Comparison of ENCODE assay signal across 8 mouse cellular contexts in the genomic region with DNA sequence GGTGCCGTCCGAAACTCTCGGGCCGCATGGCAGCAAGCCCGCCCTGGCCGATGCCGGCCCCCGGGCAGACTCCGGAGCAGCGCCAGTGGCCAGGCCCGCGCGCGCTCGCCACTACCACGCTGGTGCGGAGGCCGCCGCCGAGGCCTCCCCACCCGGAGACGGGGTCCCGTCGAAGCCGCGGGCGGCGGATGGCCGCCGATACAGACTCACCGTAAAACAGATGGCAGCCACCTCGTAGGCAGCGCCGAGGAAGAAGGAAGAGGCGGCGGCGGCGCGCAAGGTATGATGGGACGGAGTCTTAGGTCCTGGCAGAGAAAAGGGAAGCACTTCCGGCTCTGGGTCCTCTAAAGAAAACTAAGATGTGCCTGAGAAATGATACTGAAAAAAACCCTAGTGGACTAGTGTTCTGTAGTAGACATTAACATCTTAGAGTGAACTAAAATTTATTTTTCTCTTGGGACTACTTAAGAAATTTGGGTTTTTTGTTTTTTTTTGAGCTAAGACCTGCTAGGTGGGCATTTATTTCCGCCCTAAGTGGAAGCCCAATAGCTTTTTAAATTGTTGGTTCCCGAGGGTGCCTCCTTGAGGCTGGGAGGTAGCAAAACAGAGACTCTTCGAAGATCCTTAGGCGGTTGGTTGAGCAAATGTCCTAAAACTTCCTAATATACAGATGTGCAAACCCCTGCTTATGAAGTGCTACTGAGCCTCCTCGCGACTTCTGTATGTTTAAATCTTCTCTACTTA. TPM values are rescaled to one million over a fixed set of nuclear protein-coding genes. Genes with fewer than 3 reads are reported as not detected.
DNase-seq lines count a peak whose midpoint lies in the region; ATAC-seq and TF ChIP-seq lines count a peak whose summit lies in the region.

Rpl32 (minus strand) TSS at position 260 of the 744 bp plus-strand sequence.

- ATAC-seq in forebrain, embryonic 12.5 days (ENCODE audit: low FRiP score), result peak; percentile 88
- peak; percentile 85 for ATAC-seq in heart, postnatal 0 days (ENCODE audit: insufficient read depth, low read depth)
- ATAC-seq in liver, embryonic 16.5 days (ENCODE audit: low read depth), result peak; percentile 83
- ATAC-seq in neural tube, embryonic 13.5 days (ENCODE audit: low read depth), result peak; percentile 88

- H3K4me2 ChIP-seq in forebrain, embryonic 12.5 days, result peak within 1 kb of the TSS; percentile 82
- peak within 1 kb of the TSS; percentile 80 for H3K4me2 ChIP-seq in heart, postnatal 0 days (ENCODE audit: low read depth, low read length)
- H3K4me2 ChIP-seq in liver, embryonic 16.5 days (ENCODE audit: low read depth, low read length), result peak within 1 kb of the TSS; percentile 82
- peak within 1 kb of the TSS; percentile 88 for H3K4me2 ChIP-seq in neural tube, embryonic 13.5 days

- DNase-seq in c-Kit-positive CD71-positive TER-119-positive erythroid progenitor cells, embryonic 14.5 days (ENCODE audit: low spot score), result peak; percentile 90
- DNase-seq in heart, postnatal 0 days (ENCODE audit: low spot score), result peak; percentile 91
- peak; percentile 89 to 93 for DNase-seq in kidney, postnatal 4 days

- WGBS in forebrain, embryonic 12.5 days, result under 1% methylated on average over 47 of the region's 47 CpGs
- WGBS in heart, postnatal 0 days, result under 1% methylated on average over 47 of the region's 47 CpGs
- WGBS in liver, embryonic 16.5 days (ENCODE audit: insufficient replicate concordance), result under 1% methylated on average over 47 of the region's 47 CpGs
- under 1% methylated on average over 47 of the region's 47 CpGs for WGBS in neural tube, embryonic 13.5 days

- peaks cover 61% of the 10 kb centered on the region for H3K4me1 ChIP-seq in E14TG2a.4 (replicated peaks; ENCODE audit: low read depth, low read length)
- peaks cover 23% of the 10 kb centered on the region for H3K4me1 ChIP-seq in forebrain, embryonic 12.5 days
- H3K4me1 ChIP-seq in heart, postnatal 0 days (ENCODE audit: control insufficient read depth, insufficient read depth), result peaks cover 18% of the 10 kb centered on the region
- H3K4me1 ChIP-seq in liver, embryonic 16.5 days (ENCODE audit: control insufficient read depth, low read depth, low read length), result peaks cover 24% of the 10 kb centered on the region
- peaks cover 25% of the 10 kb centered on the region for H3K4me1 ChIP-seq in neural tube, embryonic 13.5 days (replicated peaks)
- H3K4me1 ChIP-seq in testis, adult 2 months (ENCODE audit: control insufficient read depth, insufficient read depth, low read length), result peaks cover 2% of the 10 kb centered on the region

- no peaks in the 10 kb centered on the region for H3K27me3 ChIP-seq in E14TG2a.4 (ENCODE audit: insufficient read depth, low read length)
- no peaks in the 10 kb centered on the region for H3K27me3 ChIP-seq in forebrain, embryonic 12.5 days
- H3K27me3 ChIP-seq in heart, postnatal 0 days (ENCODE audit: control insufficient read depth, insufficient read depth, low read length), result no peaks in the 10 kb centered on the region
- no peaks in the 10 kb centered on the region for H3K27me3 ChIP-seq in liver, embryonic 16.5 days (ENCODE audit: control insufficient read depth, insufficient read depth, low read depth, low read length)
- H3K27me3 ChIP-seq in neural tube, embryonic 13.5 days, result no peaks in the 10 kb centered on the region
- no peaks in the 10 kb centered on the region for H3K27me3 ChIP-seq in testis, adult 2 months (ENCODE audit: control insufficient read depth, insufficient read depth, low read length)

- peak; percentile 93 for TF ChIP-seq POLR2A in testis, adult 2 months (IDR thresholded peaks at IDR 0.05; ENCODE audit: control insufficient read depth, low read depth, low read length)

- TF ChIP-seq CTCF in E14TG2a.4 (conservative IDR thresholded peaks at IDR 0.05; ENCODE audit: low read length), result peak; percentile 32; the same call in 1 of the 2 replicates
- TF ChIP-seq CTCF in heart, postnatal 0 days (IDR thresholded peaks at IDR 0.05; ENCODE audit: low read depth), result peak; percentile 50
- no peak for TF ChIP-seq CTCF in testis, adult 2 months (IDR thresholded peaks at IDR 0.05; ENCODE audit: control insufficient read depth, insufficient read depth, insufficient replicate concordance, low read depth, low read length)

- peaks cover 53% of the 10 kb centered on the region for H3K36me3 ChIP-seq in E14TG2a.4 (ENCODE audit: insufficient read depth, low read length)
- H3K36me3 ChIP-seq in forebrain, embryonic 12.5 days (replicated peaks), result peaks cover 39% of the 10 kb centered on the region
- peaks cover 39% of the 10 kb centered on the region for H3K36me3 ChIP-seq in heart, postnatal 0 days (replicated peaks; ENCODE audit: control insufficient read depth, insufficient read depth, low read length)
- H3K36me3 ChIP-seq in liver, embryonic 16.5 days (ENCODE audit: control insufficient read depth, insufficient read depth), result peaks cover 29% of the 10 kb centered on the region
- peaks cover 38% of the 10 kb centered on the region for H3K36me3 ChIP-seq in neural tube, embryonic 13.5 days
- no peaks in the 10 kb centered on the region; the same call in 1 of the 2 replicates for H3K36me3 ChIP-seq in testis, adult 2 months (ENCODE audit: control insufficient read depth, insufficient read depth, low read length)

- no peaks in the 10 kb centered on the region for H3K9me3 ChIP-seq in E14TG2a.4 (ENCODE audit: low read length)
- no peaks in the 10 kb centered on the region for H3K9me3 ChIP-seq in forebrain, embryonic 12.5 days
- no peaks in the 10 kb centered on the region for H3K9me3 ChIP-seq in heart, postnatal 0 days (replicated peaks; ENCODE audit: control insufficient read depth, low read length)
- H3K9me3 ChIP-seq in liver, embryonic 16.5 days (replicated peaks; ENCODE audit: control insufficient read depth, low read length), result no peaks in the 10 kb centered on the region
- no peaks in the 10 kb centered on the region for H3K9me3 ChIP-seq in neural tube, embryonic 13.5 days

- peak within 1 kb of the TSS; percentile 97 for H3K27ac ChIP-seq in forebrain, embryonic 12.5 days
- H3K27ac ChIP-seq in heart, postnatal 0 days (ENCODE audit: low read depth), result peak within 1 kb of the TSS; percentile 96
- H3K27ac ChIP-seq in liver, embryonic 16.5 days (ENCODE audit: low read length), result peak within 1 kb of the TSS; percentile 79
- H3K27ac ChIP-seq in neural tube, embryonic 13.5 days (replicated peaks), result peak within 1 kb of the TSS; percentile 96
- H3K27ac ChIP-seq in testis, adult 2 months (ENCODE audit: control insufficient read depth, insufficient read depth, low read depth, low read length), result peak within 1 kb of the TSS; percentile 85

- TF ChIP-seq EP300 in heart, postnatal 0 days (IDR thresholded peaks at IDR 0.05; ENCODE audit: low read depth), result peak; percentile 100

- peak within 1 kb of the TSS; percentile 99 for H3K9ac ChIP-seq in forebrain, embryonic 12.5 days
- H3K9ac ChIP-seq in heart, postnatal 0 days (replicated peaks; ENCODE audit: low read depth, low read length), result peak within 1 kb of the TSS; percentile 97
- peak within 1 kb of the TSS; percentile 95 for H3K9ac ChIP-seq in liver, embryonic 16.5 days (ENCODE audit: low read depth, low read length)
- peak within 1 kb of the TSS; percentile 99 for H3K9ac ChIP-seq in neural tube, embryonic 13.5 days

- peak within 1 kb of the TSS; percentile 100 for H3K4me3 ChIP-seq in E14TG2a.4 (replicated peaks; ENCODE audit: low read length)
- peak within 1 kb of the TSS; percentile 84 for H3K4me3 ChIP-seq in forebrain, embryonic 12.5 days (replicated peaks)
- H3K4me3 ChIP-seq in heart, postnatal 0 days (ENCODE audit: low read depth, low read length), result peak within 1 kb of the TSS; percentile 89
- peak within 1 kb of the TSS; percentile 94 for H3K4me3 ChIP-seq in liver, embryonic 16.5 days (ENCODE audit: low read depth, low read length)
- peak within 1 kb of the TSS; percentile 100 for H3K4me3 ChIP-seq in neural tube, embryonic 13.5 days
- peak within 1 kb of the TSS; percentile 86 for H3K4me3 ChIP-seq in testis, adult 2 months (ENCODE audit: control insufficient read depth, low read depth, low read length)

RNA-seq across cellular contexts. Expression of gene Rpl32, which starts in this region (rescaled TPM):
- 1,718 and 1,828 TPM in 2 replicates for polyA plus RNA-seq in forebrain, embryonic 12.5 days (2016; fragmentation: Nextera tagmentation; extraction: Ambion mirVana)
- 1,019 and 1,034 TPM in 2 replicates for total RNA-seq in heart, postnatal 0 days (2014; rRNA removed; ENCODE audit: low replicate concordance)
- polyA plus RNA-seq in heart, postnatal 0 days (2015; fragmentation: Nextera tagmentation; extraction: Ambion mirVana), result 1,074 and 1,115 TPM in 2 replicates
- polyA plus RNA-seq in liver, embryonic 16.5 days (2015; fragmentation: Nextera tagmentation; extraction: Ambion mirVana), result 967 and 1,136 TPM in 2 replicates
- 1,247 and 1,390 TPM in 2 replicates for polyA plus RNA-seq in neural tube, embryonic 13.5 days (2015; fragmentation: Nextera tagmentation; extraction: Ambion mirVana)
- 597 and 654 TPM in 2 replicates for polyA plus RNA-seq in testis, adult 2 months (2012; rRNA removed)

Comparison
In these comparisons a context has a peak if more than half of its experiments do, and no peak if none do; other contexts are left out.
1. Peak in every context shown above with its lines: DNase-seq, ATAC-seq, H3K4me3 ChIP-seq and H3K27ac ChIP-seq.